In the genomic region with DNA sequence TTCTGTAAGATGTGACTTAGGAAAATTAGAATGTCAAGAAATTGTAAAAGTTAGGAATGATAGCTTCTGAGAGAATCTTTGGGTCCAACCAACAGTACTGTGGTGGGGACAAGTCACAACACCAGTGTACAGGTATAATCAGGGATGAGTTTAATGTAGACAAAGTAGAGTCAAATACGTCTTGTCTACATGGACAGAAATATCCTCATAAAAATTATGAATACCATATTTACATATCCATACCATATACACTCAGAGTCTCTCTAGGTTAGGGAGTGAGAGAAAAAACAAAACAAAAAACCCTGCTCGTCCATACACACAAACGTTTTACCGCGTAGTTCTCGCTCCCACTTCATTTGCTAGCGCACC, we compare ENCODE assay signal across 8 mouse cellular contexts. TPM values are rescaled to one million over a fixed set of nuclear protein-coding genes. Genes with fewer than 3 reads are reported as not detected.
A peak's percentile ranks its signal among the peaks of the same experiment; 100 is the strongest.
DNase-seq lines count a peak whose midpoint lies in the region; ATAC-seq lines count a peak whose summit lies in the region.

No protein-coding gene starts in this region.

- peak overlapping the region; percentile 97 for H3K4me3 ChIP-seq in heart, embryonic 10.5 days
- peak overlapping the region; percentile 96 for H3K4me3 ChIP-seq in forebrain, embryonic 14.5 days (ENCODE audit: low read depth, low read length)
- H3K4me3 ChIP-seq in liver, embryonic 15.5 days (replicated peaks) = peak overlapping the region; percentile 88

- H3K36me3 ChIP-seq in heart, embryonic 10.5 days = no peaks in the 10 kb centered on the region
- no peaks in the 10 kb centered on the region for H3K36me3 ChIP-seq in forebrain, embryonic 14.5 days (ENCODE audit: control insufficient read depth, insufficient read depth, low read length)
- H3K36me3 ChIP-seq in liver, embryonic 15.5 days (replicated peaks) = peaks cover 13% of the 10 kb centered on the region; the same call in 1 of the 2 replicates

- DNase-seq in heart, embryonic 10.5 days (ENCODE audit: low spot score) = no peak
- no peak for DNase-seq in heart, postnatal 4 days
- no peak for DNase-seq in forebrain, embryonic 14.5 days (ENCODE audit: low spot score)
- no peak for DNase-seq in layer of hippocampus, postnatal 10 days (ENCODE audit: low spot score in 2 of 2)
- DNase-seq in urinary bladder, postnatal 25 days (ENCODE audit: low spot score) = no peak
- no peak for DNase-seq in adrenal gland, postnatal 4 days (ENCODE audit: low spot score in 2 of 2)

- peak; percentile 23 for ATAC-seq in CD4-positive, CD25-positive, alpha-beta regulatory T cell, adult 4 months
- no peak; the same call in 1 of the 2 replicates for ATAC-seq in forebrain, embryonic 14.5 days
- no peak for ATAC-seq in liver, embryonic 15.5 days (ENCODE audit: insufficient read depth)

- WGBS in heart, embryonic 10.5 days = 2% methylated on average over 7 of the region's 7 CpGs
- WGBS in forebrain, embryonic 14.5 days = 3% methylated on average over 7 of the region's 7 CpGs
- 3% methylated on average over 7 of the region's 7 CpGs for WGBS in liver, embryonic 15.5 days (ENCODE audit: insufficient replicate concordance)

- 0 out of 2 replicates have a peak, but pooled peaks cover 12% of the 10 kb centered on the region for H3K27me3 ChIP-seq in heart, embryonic 10.5 days (ENCODE audit: insufficient read depth, poor library complexity, severe bottlenecking)
- H3K27me3 ChIP-seq in forebrain, embryonic 14.5 days (replicated peaks; ENCODE audit: control insufficient read depth, insufficient read depth, low read length) = 0 out of 2 replicates have a peak, but pooled peaks cover 3% of the 10 kb centered on the region
- peaks cover 11% of the 10 kb centered on the region for H3K27me3 ChIP-seq in liver, embryonic 15.5 days

- H3K27ac ChIP-seq in heart, embryonic 10.5 days = peak overlapping the region; percentile 91; the same call in 1 of the 2 replicates
- peak overlapping the region; percentile 52; the same call in 1 of the 2 replicates for H3K27ac ChIP-seq in forebrain, embryonic 14.5 days (ENCODE audit: low read depth, low read length)
- H3K27ac ChIP-seq in liver, embryonic 15.5 days (replicated peaks) = peak overlapping the region; percentile 92

- H3K4me1 ChIP-seq in heart, embryonic 10.5 days = no peaks in the 10 kb centered on the region
- H3K4me1 ChIP-seq in forebrain, embryonic 14.5 days (ENCODE audit: control insufficient read depth, insufficient read depth, low read length) = peaks cover 9% of the 10 kb centered on the region
- H3K4me1 ChIP-seq in liver, embryonic 15.5 days (replicated peaks) = peaks cover 36% of the 10 kb centered on the region

- H3K4me2 ChIP-seq in forebrain, embryonic 14.5 days (ENCODE audit: low read length) = peak overlapping the region; percentile 63
- peak overlapping the region; percentile 78 for H3K4me2 ChIP-seq in liver, embryonic 15.5 days

- peak overlapping the region; percentile 81 for H3K9ac ChIP-seq in forebrain, embryonic 14.5 days (ENCODE audit: low read length)
- peak overlapping the region; percentile 93 for H3K9ac ChIP-seq in liver, embryonic 15.5 days

- no peaks in the 10 kb centered on the region for H3K9me3 ChIP-seq in heart, embryonic 10.5 days
- H3K9me3 ChIP-seq in forebrain, embryonic 14.5 days (replicated peaks; ENCODE audit: control insufficient read depth, low read length) = no peaks in the 10 kb centered on the region
- H3K9me3 ChIP-seq in liver, embryonic 15.5 days (replicated peaks) = no peaks in the 10 kb centered on the region

RNA-seq across cellular contexts. Expression of gene March8, which starts 0.4 kb away (rescaled TPM):
- polyA plus RNA-seq in heart, embryonic 10.5 days (2016; fragmentation: Nextera tagmentation; extraction: Ambion mirVana) = 25.8 and 29.6 TPM in 2 replicates
- 10 to 100 TPM; 42.2 to 43.0 TPM for total RNA-seq in heart, postnatal 4 days (2021)
- polyA plus RNA-seq in CD4-positive, CD25-positive, alpha-beta regulatory T cell, adult 4 months (2017; shearing (Covaris generic)) = under 1 TPM; 0.40 to 0.86 TPM
- 47.0 and 49.0 TPM in 2 replicates for polyA plus RNA-seq in forebrain, embryonic 14.5 days (2014; fragmentation: Nextera tagmentation; extraction: Ambion mirVana)
- 95.4 and 97.7 TPM in 2 replicates for polyA plus RNA-seq in liver, embryonic 15.5 days (2015; fragmentation: Nextera tagmentation; extraction: Ambion mirVana)
- 10 to 100 TPM; 63.2 to 66.3 TPM for total RNA-seq in layer of hippocampus, postnatal 10 days (2021)
- total RNA-seq in adrenal gland, postnatal 4 days (2021) = 10 to 100 TPM; 80.1 to 98.6 TPM

Comparison
In these comparisons a context has a peak if more than half of its experiments do, and no peak if none do; other contexts are left out.
1. RNA of gene March8, which starts 0.4 kb away (polyA plus RNA-seq): 95.4 to 97.7 TPM in liver, embryonic 15.5 days, 47.0 to 49.0 TPM in forebrain, embryonic 14.5 days and 25.8 to 29.6 TPM in heart, embryonic 10.5 days; 0.40 to 0.86 TPM in CD4-positive, CD25-positive, alpha-beta regulatory T cell, adult 4 months; every median in the first group is over 10 times any median in the second.
2. Peak in every context shown above with its lines, with median percentiles within 50 percentile points of each other: H3K27ac ChIP-seq and H3K4me3 ChIP-seq.